Mouse (Mus musculus): ENCODE measurements around the gene Psmd6.

The Psmd6 gene

DNA sequence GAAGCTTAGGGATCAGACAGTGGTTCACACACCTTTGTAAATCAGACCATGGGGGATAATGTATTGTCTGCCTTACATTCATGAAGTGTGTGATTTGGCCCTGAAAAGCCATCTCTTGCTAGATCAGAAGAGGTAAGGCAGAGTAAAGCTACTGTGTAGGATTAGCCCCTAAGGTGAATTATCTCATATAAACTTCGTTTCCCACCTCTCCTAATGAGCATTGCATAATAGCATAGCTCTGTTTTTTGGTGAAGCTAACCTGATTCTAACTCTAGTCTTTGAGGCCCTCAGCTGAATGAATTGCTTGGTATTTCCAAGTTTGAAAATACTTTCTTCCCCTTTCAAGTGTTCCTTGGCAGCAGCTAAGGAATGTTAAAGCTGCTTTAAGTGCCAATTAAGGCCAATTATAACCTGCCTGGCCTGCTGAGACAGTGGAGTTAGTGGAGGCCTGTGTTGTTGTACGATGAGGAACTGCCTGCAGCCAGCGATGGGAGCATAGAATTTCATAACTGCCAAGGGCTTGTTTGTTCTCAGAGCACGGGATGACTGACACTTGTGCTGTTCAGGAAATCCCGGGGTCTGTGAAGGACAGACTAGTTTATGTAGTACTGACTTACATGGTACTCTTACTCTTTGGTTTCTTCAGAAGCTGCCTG is 56.2 kb downstream of the Psmd6 start:
- DNase-seq (ENCODE audit: low spot score): no peak

DNA sequence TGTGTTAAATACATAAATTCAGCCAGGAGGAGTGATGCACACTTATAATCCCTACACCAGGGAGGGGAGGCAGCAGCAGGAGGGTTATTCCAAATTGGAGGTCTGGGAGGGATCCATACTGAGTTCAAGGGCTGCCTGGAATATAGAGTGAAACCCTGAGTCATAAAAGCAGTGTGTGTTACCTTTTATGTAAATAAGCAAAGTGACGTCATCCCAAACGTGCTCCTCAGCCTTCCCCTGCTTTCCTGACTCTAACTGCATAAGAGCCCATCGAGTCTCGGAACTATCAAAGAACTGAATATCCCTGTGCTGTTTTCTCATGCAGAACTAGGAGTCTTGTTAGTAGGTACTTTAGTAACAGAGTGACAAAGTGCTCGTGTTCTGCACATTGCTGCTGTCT is 57.4 kb downstream of the Psmd6 start:
- DNase-seq (ENCODE audit: low spot score): no peak

DNA sequence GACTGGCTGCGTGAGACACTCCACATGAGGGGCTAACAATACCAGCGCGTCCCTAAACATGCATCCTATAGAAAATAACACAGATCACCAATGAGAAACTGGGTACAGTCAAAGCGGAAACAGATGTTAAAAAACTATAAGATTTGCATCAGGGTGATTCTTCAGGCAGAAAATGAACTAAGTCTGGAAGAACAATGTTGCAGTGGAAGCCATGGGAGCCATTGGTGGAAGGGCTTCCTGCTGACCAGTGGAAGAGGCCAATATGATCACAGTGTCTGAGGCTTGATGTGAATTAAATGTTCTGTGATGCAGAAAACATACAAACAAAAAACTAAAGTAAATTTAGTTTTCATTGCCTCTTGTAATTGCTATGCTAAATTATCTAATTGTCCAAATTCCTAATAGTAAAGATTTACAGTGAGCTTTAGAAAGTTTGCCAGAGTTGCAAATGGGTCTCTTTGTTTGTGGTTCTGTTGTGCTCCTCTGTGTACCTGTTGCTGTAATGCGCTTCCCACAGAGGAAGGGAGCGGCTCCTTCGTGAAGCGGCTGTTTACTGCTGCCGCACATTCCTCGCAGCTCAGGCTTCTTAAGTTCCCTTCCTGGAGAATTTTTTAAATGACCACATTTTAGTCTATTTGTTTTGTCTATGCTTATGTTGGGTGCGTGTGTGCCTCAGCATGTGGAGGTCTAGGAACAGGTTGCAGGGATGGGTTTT is 58.1 kb downstream of the Psmd6 start:
- DNase-seq (ENCODE audit: low spot score): no peak
